Mouse (Mus musculus): Measurements from ENCODE around the gene Ttc39a. TPM values are rescaled to one million over a fixed set of nuclear protein-coding genes. Genes with fewer than 3 reads are reported as not detected.

The Ttc39a gene
- polyA plus RNA-seq, 1 experiment from 2014 or later, result 0.91 TPM

DNA sequence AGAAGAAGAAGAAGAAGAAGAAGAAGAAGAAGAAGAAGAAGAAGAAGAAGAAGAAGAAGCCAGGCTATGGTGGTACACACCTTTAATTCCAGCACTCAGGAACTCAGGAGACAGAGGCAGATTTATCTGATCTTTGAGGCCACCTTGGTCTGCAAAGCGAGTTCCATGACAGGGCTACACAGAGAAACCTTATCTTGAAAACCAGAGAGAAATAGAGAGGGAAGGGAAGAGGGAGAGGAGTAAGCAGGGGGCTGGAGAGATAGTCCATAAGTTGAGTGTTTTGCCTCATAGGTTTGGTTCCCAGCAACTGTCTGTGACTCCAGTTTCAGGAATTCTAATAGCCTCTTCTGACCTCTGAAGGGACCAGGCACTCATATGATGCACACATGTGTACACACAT, 82.4 kb downstream of the Ttc39a start:
- H3K36me3 ChIP-seq (ENCODE audit: control insufficient read depth, insufficient read depth), result no peaks in the 10 kb centered on the region
- no peak overlapping the region for H3K9ac ChIP-seq (replicated peaks; ENCODE audit: low read depth, low read length)
- no peak overlapping the region for H3K27ac ChIP-seq (ENCODE audit: low read length)
- H3K4me3 ChIP-seq (replicated peaks; ENCODE audit: low read length), result no peak overlapping the region
- no peaks in the 10 kb centered on the region for H3K27me3 ChIP-seq (replicated peaks; ENCODE audit: control insufficient read depth, insufficient read depth, low read length)
- no peak overlapping the region for H3K4me2 ChIP-seq (ENCODE audit: low read length)
- no peaks in the 10 kb centered on the region for H3K4me1 ChIP-seq (replicated peaks; ENCODE audit: control insufficient read depth, insufficient read depth, low read length)
- no peak for ATAC-seq
- 82% methylated on average over 1 of the region's 1 CpGs for WGBS
- peaks cover 3% of the 10 kb centered on the region; the same call in 1 of the 2 replicates for H3K9me3 ChIP-seq (ENCODE audit: control insufficient read depth, low read length)

DNA sequence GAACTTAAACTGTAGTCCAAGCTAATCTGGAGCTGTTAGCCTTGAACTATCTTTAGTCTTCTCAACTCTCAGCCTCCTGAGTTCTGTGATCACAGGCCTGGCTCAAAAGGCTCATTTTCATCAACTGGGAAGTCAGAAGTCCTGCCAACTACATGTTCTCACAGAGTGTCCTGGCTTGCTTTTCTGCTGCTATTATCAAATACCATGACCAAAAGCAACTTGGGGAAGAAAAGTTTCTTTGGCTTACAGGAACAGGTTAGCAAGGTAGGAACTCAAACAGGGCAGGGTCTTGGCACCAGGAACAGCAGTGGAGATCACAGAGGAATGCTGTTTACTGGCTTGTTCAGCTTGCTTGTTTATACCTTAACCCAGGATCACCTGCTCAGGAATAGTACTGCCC, 87.2 kb downstream of the Ttc39a start:
- peaks cover 3% of the 10 kb centered on the region; the same call in 1 of the 2 replicates for H3K9me3 ChIP-seq (ENCODE audit: control insufficient read depth, low read length)
- no peaks in the 10 kb centered on the region for H3K36me3 ChIP-seq (ENCODE audit: control insufficient read depth, insufficient read depth)
- no peaks in the 10 kb centered on the region for H3K4me1 ChIP-seq (replicated peaks; ENCODE audit: control insufficient read depth, insufficient read depth, low read length)
- no peaks in the 10 kb centered on the region for H3K27me3 ChIP-seq (replicated peaks; ENCODE audit: control insufficient read depth, insufficient read depth, low read length)
- no peak overlapping the region for H3K9ac ChIP-seq (replicated peaks; ENCODE audit: low read depth, low read length)
- H3K4me2 ChIP-seq (ENCODE audit: low read length), result no peak overlapping the region
- no peak for ATAC-seq
- no peak overlapping the region for H3K27ac ChIP-seq (ENCODE audit: low read length)
- no peak overlapping the region for H3K4me3 ChIP-seq (replicated peaks; ENCODE audit: low read length)

Other genes starting within 250 kb of the Ttc39a start
- gene Osbpl9, start 204.4 kb upstream of the Ttc39a start, polyA plus RNA-seq (2015; fragmentation: Nextera tagmentation; extraction: Ambion mirVana), result 76.9 and 86.5 TPM in 2 replicates
- 0.44 and 0.51 TPM in 2 replicates for gene Calr4, start 172.1 kb upstream of the Ttc39a start, polyA plus RNA-seq (2015; fragmentation: Nextera tagmentation; extraction: Ambion mirVana)
- 41.5 and 46.0 TPM in 2 replicates for gene Eps15, start 126.4 kb upstream of the Ttc39a start, polyA plus RNA-seq (2015; fragmentation: Nextera tagmentation; extraction: Ambion mirVana)
- gene Rnf11, start 78.1 kb downstream of the Ttc39a start, polyA plus RNA-seq (2015; fragmentation: Nextera tagmentation; extraction: Ambion mirVana), result 53.2 and 65.6 TPM in 2 replicates
- not detected in 2 replicates for gene 4930522H14Rik, start 124.7 kb downstream of the Ttc39a start, polyA plus RNA-seq (2015; fragmentation: Nextera tagmentation; extraction: Ambion mirVana)